Mouse (Mus musculus) heart, embryonic 16.5 days (tissue): ENCODE results near the gene Rpn2. TPM values are rescaled to one million over a fixed set of nuclear protein-coding genes. Genes with fewer than 3 reads are reported as not detected.

Experiments
- ATAC-seq: fragments of 200-750 bp; cut with Nextera tagmentation; replicated peaks from 2 replicates; pipeline ENCODE4 v1.8.0; 2017; ENCODE audit warnings: moderate number of reproducible peaks; ENCODE audit not compliant: insufficient read depth, low FRiP score; ENCODE audit errors: extremely low read depth
- H3K27ac ChIP-seq: fragments of 300-500 bp; sonication (generic); 2 replicates; pipeline ENCODE4 v1.5.1; 2014; ENCODE audit warnings: mild to moderate bottlenecking, low read length, control low read depth, moderate library complexity
- H3K27me3 ChIP-seq: fragments of 300-500 bp; sonication (generic); 2 replicates; pipeline ENCODE4 v1.6.1; 2014; ENCODE audit warnings: low read length, mixed read lengths; ENCODE audit not compliant: control insufficient read depth, insufficient read depth
- H3K36me3 ChIP-seq: fragments of 300-500 bp; sonication (generic); 2 replicates; pipeline ENCODE4 v1.6.1; 2014; ENCODE audit not compliant: control insufficient read depth, insufficient read depth
- H3K4me1 ChIP-seq: fragments of 300-500 bp; sonication (generic); 2 replicates; pipeline ENCODE4 v1.6.1; 2014; ENCODE audit warnings: low read length, mixed read lengths; ENCODE audit not compliant: control insufficient read depth, insufficient read depth
- H3K4me2 ChIP-seq: fragments of 300-500 bp; sonication (generic); 2 replicates; pipeline ENCODE4 v1.6.1; 2014; ENCODE audit warnings: low read depth, mild to moderate bottlenecking, control low read depth, low read length
- H3K4me3 ChIP-seq: fragments of 300-500 bp; sonication (generic); 2 replicates; pipeline ENCODE4 v1.5.1; 2014; ENCODE audit warnings: mild to moderate bottlenecking, control low read depth, low read length
- H3K9ac ChIP-seq: fragments of 300-500 bp; sonication (generic); 2 replicates; pipeline ENCODE4 v1.6.1; 2014; ENCODE audit warnings: low read length, control low read depth
- H3K9me3 ChIP-seq: fragments of 300-500 bp; sonication (generic); replicated peaks from 2 replicates; pipeline ENCODE4 v1.6.1; 2016; ENCODE audit warnings: low read length; ENCODE audit not compliant: control insufficient read depth
- WGBS: fragments of 180-500 bp; shearing (Covaris S2); extraction: QIAGEN DNeasy Blood & Tissue Kit; methylation state at CpG from one replicate; pipeline ENCODE4 v1.1.7; 2014; 5-methylcytosine and 5-hydroxymethylcytosine counted together
- polyA plus RNA-seq: library from polyadenylated mRNA; unstranded; fragments of >200 nt; fragmentation: Nextera tagmentation; extraction: Ambion mirVana; gene quantifications from 2 replicates; pipeline ENCODE4 v1.2.1, GENCODE M21; 2015

Gene Rpn2
- polyA plus RNA-seq, 1 experiment from 2014 or later, result 159 TPM

DNA sequence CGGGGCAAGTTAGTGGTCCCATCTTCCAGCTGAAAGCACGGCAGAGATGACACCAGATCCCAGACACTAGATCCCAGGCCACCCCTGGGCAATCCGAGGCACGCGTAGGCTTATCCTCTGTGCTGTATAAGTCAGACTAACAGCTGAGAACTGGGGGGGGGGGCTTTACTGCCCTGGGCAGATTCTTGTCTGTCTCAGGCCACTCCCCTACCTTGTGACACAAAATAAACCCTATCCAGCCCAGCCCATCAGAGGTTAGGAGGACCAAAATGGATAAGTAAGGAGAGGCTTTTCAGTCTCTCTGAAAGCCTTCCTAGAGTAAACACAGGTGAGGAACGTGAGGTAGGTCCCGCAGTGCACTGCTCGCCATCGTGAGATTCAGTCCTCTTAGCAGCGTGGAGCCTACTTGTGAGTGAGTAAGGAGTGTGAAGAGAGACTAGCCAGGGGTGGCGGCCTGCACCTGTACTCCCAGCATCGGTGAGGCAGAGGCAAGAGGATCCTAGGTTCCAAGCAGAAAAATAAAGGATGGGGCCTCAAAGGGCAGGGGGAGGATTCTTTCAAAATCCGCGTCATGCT lies 37.6 kb downstream of the Rpn2 start:
- no peak overlapping the region for H3K27ac ChIP-seq
- no peak overlapping the region for H3K4me3 ChIP-seq
- no peak for ATAC-seq
- no peaks in the 10 kb centered on the region for H3K9me3 ChIP-seq
- H3K4me1 ChIP-seq, result no peaks in the 10 kb centered on the region
- WGBS, result 84% methylated on average over 11 of the region's 14 CpGs
- no peaks in the 10 kb centered on the region for H3K27me3 ChIP-seq
- no peak overlapping the region for H3K9ac ChIP-seq
- H3K36me3 ChIP-seq, result peaks cover 61% of the 10 kb centered on the region
- H3K4me2 ChIP-seq, result no peak overlapping the region

DNA sequence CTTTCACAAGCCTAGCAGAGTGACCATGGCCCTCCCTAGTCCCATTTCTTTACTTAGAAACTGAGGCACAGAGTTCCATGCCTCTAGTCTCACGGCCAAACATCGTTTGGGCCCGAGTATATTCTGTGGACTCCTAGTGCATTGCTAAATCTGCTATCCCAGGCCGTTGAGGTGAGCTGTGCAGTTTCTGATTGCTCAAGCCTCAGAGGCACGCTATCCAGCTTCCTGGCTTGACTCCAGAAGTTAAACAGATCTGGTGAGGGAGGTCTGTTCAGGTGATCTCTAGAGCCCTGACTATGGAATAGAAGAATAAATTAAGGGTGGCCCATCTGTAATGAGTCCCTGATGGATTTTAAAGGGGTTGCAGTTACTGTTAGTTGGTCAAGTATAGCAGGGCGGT lies 38.4 kb downstream of the Rpn2 start:
- Histone ChIP-seq H3K27ac (no peak overlapping the region), H3K36me3 (peaks cover 65% of the 10 kb centered on the region), H3K9ac (no peak overlapping the region), H3K4me3 (no peak overlapping the region), H3K4me1 (no peaks in the 10 kb centered on the region), H3K4me2 (no peak overlapping the region), H3K27me3 (no peaks in the 10 kb centered on the region), H3K9me3 (no peaks in the 10 kb centered on the region)
- WGBS, result 63% methylated on average over 6 of the region's 6 CpGs
- no peak for ATAC-seq

DNA sequence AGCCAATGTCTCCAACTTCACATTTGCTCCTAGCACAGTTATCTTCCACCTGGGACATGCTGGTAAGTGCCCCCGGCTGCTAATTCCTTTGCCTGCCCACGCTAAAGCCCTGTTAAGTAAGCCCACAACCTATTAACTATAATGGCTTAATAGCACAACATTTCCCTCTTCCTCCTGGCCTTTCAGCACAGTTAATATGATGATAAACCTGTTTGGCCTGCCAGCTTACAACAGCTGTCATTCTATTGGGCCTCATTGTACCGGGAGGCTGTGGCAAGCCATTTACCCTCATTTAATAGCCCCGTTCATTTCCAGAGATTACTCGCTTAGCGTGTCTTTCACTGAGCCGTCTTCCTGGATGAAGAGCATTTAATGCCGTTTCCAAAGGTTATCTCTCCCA lies 41.3 kb downstream of the Rpn2 start:
- ATAC-seq, result no peak
- H3K4me1 ChIP-seq, result no peaks in the 10 kb centered on the region
- H3K36me3 ChIP-seq, result peaks cover 59% of the 10 kb centered on the region
- no peak overlapping the region for H3K9ac ChIP-seq
- WGBS, result 87% methylated on average over 8 of the region's 8 CpGs
- H3K4me3 ChIP-seq, result no peak overlapping the region
- H3K9me3 ChIP-seq, result no peaks in the 10 kb centered on the region
- no peak overlapping the region for H3K27ac ChIP-seq
- no peaks in the 10 kb centered on the region for H3K27me3 ChIP-seq
- H3K4me2 ChIP-seq, result no peak overlapping the region

DNA sequence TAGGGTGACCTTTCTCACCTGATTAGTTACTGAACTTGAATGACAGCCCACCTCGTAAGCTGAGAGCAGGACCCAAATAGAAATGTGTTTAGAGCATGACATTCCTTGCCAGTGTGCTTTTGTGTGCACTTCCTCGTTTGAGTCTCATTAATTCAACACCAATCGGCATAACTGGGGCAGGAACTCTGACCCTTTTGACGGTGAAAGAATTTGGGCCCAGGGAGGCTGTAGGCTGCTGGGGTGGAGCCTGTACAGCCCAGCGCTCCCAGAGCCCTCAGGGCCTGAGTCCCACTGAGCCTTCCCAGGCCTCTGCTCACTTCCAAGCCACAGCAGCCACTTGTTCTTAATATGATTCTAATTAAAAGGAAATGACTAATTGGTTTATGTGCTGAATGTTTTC lies 42.1 kb downstream of the Rpn2 start:
- WGBS, result 54% methylated on average over 5 of the region's 5 CpGs
- H3K36me3 ChIP-seq, result peaks cover 56% of the 10 kb centered on the region
- H3K9me3 ChIP-seq, result no peaks in the 10 kb centered on the region
- no peak overlapping the region for H3K4me2 ChIP-seq
- H3K4me3 ChIP-seq, result no peak overlapping the region
- no peak overlapping the region for H3K9ac ChIP-seq
- H3K27ac ChIP-seq, result no peak overlapping the region
- H3K27me3 ChIP-seq, result no peaks in the 10 kb centered on the region
- H3K4me1 ChIP-seq, result no peaks in the 10 kb centered on the region
- ATAC-seq, result no peak

DNA sequence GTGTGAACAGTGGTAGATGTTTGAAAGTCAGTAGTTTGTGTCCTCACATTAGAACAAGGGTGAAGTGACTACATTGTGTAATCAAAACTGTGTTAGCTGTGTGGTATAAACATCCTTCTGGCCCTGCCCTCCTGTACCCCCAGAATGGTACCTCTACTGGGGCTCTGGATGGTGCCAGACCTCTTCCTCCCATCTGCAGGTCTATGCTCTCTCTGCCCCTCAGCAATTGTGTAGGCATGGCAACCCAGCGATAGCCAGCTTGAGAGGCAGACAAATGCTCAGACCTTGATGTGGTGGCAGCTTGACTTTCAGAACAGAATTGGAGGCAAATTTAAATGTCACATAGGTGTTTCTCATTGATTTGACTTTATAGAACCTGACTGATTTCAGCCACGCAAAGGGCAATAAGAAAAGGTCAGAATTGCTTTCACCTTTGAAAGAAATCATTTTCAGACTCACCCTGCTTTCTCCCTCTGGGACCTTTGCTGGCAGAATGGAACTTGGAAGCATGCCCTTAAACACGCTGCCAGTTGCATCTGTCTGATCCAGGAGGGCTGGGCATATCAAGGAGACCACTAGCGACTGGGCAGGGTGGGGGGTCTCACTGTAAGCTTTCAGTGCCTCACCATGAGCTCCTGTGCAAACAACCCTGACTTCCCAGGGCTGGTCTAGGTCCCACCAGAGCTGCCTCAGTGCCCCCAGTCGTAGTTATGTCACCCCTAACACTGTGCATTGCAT lies 43.4 kb downstream of the Rpn2 start:
- Histone ChIP-seq H3K27me3 (no peaks in the 10 kb centered on the region), H3K4me1 (no peaks in the 10 kb centered on the region), H3K36me3 (peaks cover 57% of the 10 kb centered on the region), H3K9me3 (no peaks in the 10 kb centered on the region), H3K4me2 (no peak overlapping the region), H3K4me3 (no peak overlapping the region), H3K9ac (no peak overlapping the region), H3K27ac (no peak overlapping the region)
- ATAC-seq, result no peak
- 74% methylated on average over 5 of the region's 5 CpGs for WGBS

DNA sequence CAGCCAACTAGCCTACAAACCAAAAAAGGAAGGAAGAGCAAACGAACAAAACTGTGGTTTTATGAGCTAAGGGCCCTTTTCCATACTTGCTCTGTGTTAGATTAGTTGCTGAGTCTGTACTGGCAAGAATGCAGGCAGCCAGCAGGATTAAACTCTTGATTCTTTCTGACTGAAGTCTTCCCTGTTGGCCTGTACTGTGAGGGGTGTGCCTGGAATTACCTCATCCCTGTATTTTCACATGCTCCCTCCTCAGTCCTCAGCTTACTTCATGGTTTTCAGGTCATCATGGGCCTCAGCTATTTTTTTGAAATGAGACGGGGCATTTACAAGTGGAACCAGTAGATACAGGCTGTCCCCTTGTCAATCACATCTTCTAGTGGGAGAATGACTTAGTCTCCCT lies 46.4 kb downstream of the Rpn2 start:
- H3K27ac ChIP-seq, result no peak overlapping the region
- WGBS, result 64% methylated on average over 2 of the region's 2 CpGs

DNA sequence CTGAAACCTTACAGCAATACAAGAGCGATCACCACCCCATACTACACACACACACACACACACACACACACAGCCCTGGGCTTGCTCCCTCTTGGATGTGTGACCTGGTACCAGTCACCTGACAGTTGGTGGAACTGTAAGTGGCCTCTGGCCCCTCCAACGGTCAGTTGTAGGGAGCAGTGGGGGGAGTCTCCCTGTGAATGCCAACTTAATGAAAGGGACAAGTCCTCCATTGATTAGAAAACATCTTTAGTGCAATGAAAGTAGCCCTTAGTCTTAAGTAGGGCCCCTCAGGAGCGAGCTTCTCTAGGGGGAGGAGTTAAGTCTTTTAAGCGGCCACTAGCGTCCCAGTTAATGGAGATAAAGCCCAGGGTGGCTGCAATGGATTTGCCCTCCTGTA lies 49.3 kb downstream of the Rpn2 start:
- H3K27ac ChIP-seq, result no peak overlapping the region
- H3K4me3 ChIP-seq, result no peak overlapping the region
- H3K27me3 ChIP-seq, result no peaks in the 10 kb centered on the region
- WGBS, result 54% methylated on average over 5 of the region's 5 CpGs
- ATAC-seq, result no peak
- H3K4me1 ChIP-seq, result peaks cover 2% of the 10 kb centered on the region
- H3K9ac ChIP-seq, result no peak overlapping the region
- H3K36me3 ChIP-seq, result peaks cover 25% of the 10 kb centered on the region
- no peak overlapping the region for H3K4me2 ChIP-seq
- H3K9me3 ChIP-seq, result no peaks in the 10 kb centered on the region

More for the DNA sequence above, 46.4 kb downstream of the Rpn2 start:
- no peak for ATAC-seq
- H3K27me3 ChIP-seq, result no peaks in the 10 kb centered on the region
- H3K36me3 ChIP-seq, result peaks cover 40% of the 10 kb centered on the region
- H3K4me2 ChIP-seq, result no peak overlapping the region
- no peak overlapping the region for H3K9ac ChIP-seq
- H3K4me1 ChIP-seq, result peaks cover 2% of the 10 kb centered on the region; the same call in 1 of the 2 replicates
- H3K4me3 ChIP-seq, result no peak overlapping the region
- H3K9me3 ChIP-seq, result no peaks in the 10 kb centered on the region

DNA sequence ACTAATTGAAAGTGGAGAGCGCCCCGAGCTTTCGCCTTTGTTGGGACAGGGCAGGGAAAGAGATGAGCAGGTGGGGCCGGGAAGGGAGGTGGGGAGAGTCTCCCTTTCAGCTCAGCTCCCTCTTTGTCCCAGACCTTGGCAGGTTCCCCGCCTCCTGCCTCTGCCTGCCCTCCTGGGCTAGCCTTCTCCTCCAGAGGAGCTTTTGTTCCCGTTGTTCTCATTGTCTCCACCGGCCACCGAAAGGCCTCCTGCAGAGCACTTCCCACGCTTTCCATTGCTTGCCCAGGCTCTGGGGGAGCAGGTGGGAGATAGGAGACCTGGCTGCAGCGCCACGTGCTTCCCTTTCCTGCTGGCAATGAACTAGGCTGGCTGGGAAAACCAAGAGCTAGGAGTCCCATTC lies 49.8 kb downstream of the Rpn2 start:
- no peak overlapping the region for H3K4me2 ChIP-seq
- no peak overlapping the region for H3K4me3 ChIP-seq
- WGBS, result 38% methylated on average over 11 of the region's 11 CpGs
- H3K4me1 ChIP-seq, result peaks cover 2% of the 10 kb centered on the region
- peaks cover 21% of the 10 kb centered on the region for H3K36me3 ChIP-seq
- ATAC-seq, result no peak
- H3K27ac ChIP-seq, result no peak overlapping the region
- H3K9me3 ChIP-seq, result no peaks in the 10 kb centered on the region
- no peak overlapping the region for H3K9ac ChIP-seq
- no peaks in the 10 kb centered on the region for H3K27me3 ChIP-seq

DNA sequence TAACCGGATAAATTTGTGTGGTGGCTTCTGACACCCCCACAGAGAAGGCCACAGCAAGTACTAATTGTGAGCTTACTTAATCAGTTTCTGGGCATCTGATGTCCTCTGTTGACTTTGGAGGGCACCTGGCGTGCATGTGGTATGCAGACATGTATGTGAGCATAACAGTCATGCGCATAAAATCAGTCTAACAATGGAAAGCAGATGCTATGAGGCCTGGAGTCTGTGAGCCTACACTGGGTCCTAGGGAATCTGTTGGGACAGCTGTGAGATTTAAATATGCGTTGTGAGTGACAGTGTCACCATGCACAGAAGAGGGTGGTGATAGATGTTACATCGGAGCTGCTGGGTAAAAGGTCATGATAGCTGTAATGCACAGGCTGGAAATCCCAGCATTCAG lies 53.2 kb downstream of the Rpn2 start:
- no peak overlapping the region for H3K4me2 ChIP-seq
- no peak overlapping the region for H3K9ac ChIP-seq
- H3K9me3 ChIP-seq, result no peaks in the 10 kb centered on the region
- no peak for ATAC-seq
- H3K4me3 ChIP-seq, result no peak overlapping the region
- WGBS, result 65% methylated on average over 5 of the region's 5 CpGs
- H3K4me1 ChIP-seq, result peaks cover 4% of the 10 kb centered on the region
- no peaks in the 10 kb centered on the region; the same call in 1 of the 2 replicates for H3K27me3 ChIP-seq
- no peaks in the 10 kb centered on the region for H3K36me3 ChIP-seq
- no peak overlapping the region for H3K27ac ChIP-seq
